Mouse (Mus musculus): ENCODE data around the gene Olfr71. TPM values are rescaled to one million over a fixed set of nuclear protein-coding genes. Genes with fewer than 3 reads are reported as not detected.
A peak's percentile ranks its signal among the peaks of the same experiment; 100 is the strongest.

The Olfr71 gene
- polyA plus RNA-seq, 1 experiment from 2014 or later: not detected

GRCm38 (mm10) chr4:43729126-43729525 is 19.1 kb upstream of the Olfr71 start:
- Histone ChIP-seq H3K36me3 (no peaks in the 10 kb centered on the region), H3K27ac (no peak overlapping the region; the same call in 1 of the 2 replicates), H3K4me2 (replicated peaks) (no peak overlapping the region), H3K9me3 (no peaks in the 10 kb centered on the region), H3K4me3 (no peak overlapping the region), H3K9ac (no peak overlapping the region), H3K4me1 (peaks cover 63% of the 10 kb centered on the region), H3K27me3 (no peaks in the 10 kb centered on the region)
- ATAC-seq (ENCODE audit: low FRiP score, low read depth): no peak
- 76% methylated on average over 3 of the region's 3 CpGs for WGBS

DNA sequence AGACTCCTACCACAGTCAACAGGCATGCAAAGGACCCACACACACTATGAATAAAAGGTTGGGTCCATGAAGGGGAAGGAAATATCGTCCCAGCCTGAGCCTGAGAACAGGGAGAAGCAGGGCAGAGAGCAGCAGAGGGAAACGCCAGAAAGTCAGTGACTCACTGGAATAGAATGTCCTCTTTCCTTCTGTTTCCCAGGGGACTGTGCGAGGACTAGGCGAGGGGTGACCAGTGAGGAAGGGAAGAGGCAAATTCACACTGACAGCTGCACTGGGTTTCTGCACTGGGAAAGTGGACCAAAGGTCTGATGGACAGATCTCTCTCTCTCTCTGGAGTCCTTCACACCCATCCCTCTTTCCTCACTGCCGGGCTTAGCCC is 18.5 kb upstream of the Olfr71 start:
- Histone ChIP-seq H3K9me3 (no peaks in the 10 kb centered on the region), H3K4me1 (peaks cover 63% of the 10 kb centered on the region), H3K27ac (no peak overlapping the region), H3K9ac (0 out of 2 replicates have a peak overlapping the region, but pooled peaks have one; percentile 8), H3K27me3 (no peaks in the 10 kb centered on the region), H3K4me2 (replicated peaks) (no peak overlapping the region), H3K4me3 (no peak overlapping the region), H3K36me3 (no peaks in the 10 kb centered on the region)
- ATAC-seq (ENCODE audit: low FRiP score, low read depth): no peak
- 43% methylated on average over 5 of the region's 5 CpGs for WGBS

- Histone ChIP-seq H3K9me3 (no peaks in the 10 kb centered on the region), H3K27ac (no peak overlapping the region; the same call in 1 of the 2 replicates), H3K4me2 (replicated peaks) (no peak overlapping the region), H3K36me3 (no peaks in the 10 kb centered on the region), H3K4me3 (no peak overlapping the region), H3K9ac (0 out of 2 replicates have a peak overlapping the region, but pooled peaks have one; percentile 8), H3K4me1 (peaks cover 63% of the 10 kb centered on the region), H3K27me3 (no peaks in the 10 kb centered on the region)
- WGBS: 69% methylated on average over 7 of the region's 7 CpGs
- ATAC-seq (ENCODE audit: low FRiP score, low read depth): no peak
These were observed 17.9 kb upstream of the Olfr71 start for GRCm38 (mm10) chr4:43727718-43728575.

GRCm38 (mm10) chr4:43726995-43727394 is 16.9 kb upstream of the Olfr71 start, which contains the start of gene Hrct1:
TSS of gene Hrct1 (plus strand) at chr4:43727188.
- Histone ChIP-seq H3K4me3 (no peak within 1 kb of the TSS), H3K9me3 (no peaks in the 10 kb centered on the region), H3K4me2 (replicated peaks) (no peak within 1 kb of the TSS), H3K27me3 (no peaks in the 10 kb centered on the region), H3K4me1 (peaks cover 58% of the 10 kb centered on the region), H3K36me3 (no peaks in the 10 kb centered on the region), H3K9ac (no peak within 1 kb of the TSS), H3K27ac (peak within 1 kb of the TSS; percentile 7; the same call in 1 of the 2 replicates)
- ATAC-seq (ENCODE audit: low FRiP score, low read depth): peak; percentile 70
- 23% methylated on average over 3 of the region's 3 CpGs for WGBS

GRCm38 (mm10) chr4:43726228-43726993 is 16.4 kb upstream of the Olfr71 start:
- no peak overlapping the region for H3K4me2 ChIP-seq (replicated peaks)
- WGBS: 64% methylated on average over 12 of the region's 12 CpGs
- no peaks in the 10 kb centered on the region for H3K36me3 ChIP-seq
- no peaks in the 10 kb centered on the region for H3K9me3 ChIP-seq
- H3K9ac ChIP-seq: no peak overlapping the region
- H3K27me3 ChIP-seq: no peaks in the 10 kb centered on the region
- peaks cover 57% of the 10 kb centered on the region for H3K4me1 ChIP-seq
- 0 out of 2 replicates have a peak, but pooled peaks have one; percentile 12 for ATAC-seq (ENCODE audit: low FRiP score, low read depth)
- no peak overlapping the region for H3K4me3 ChIP-seq
- no peak overlapping the region for H3K27ac ChIP-seq

- H3K9me3 ChIP-seq: no peaks in the 10 kb centered on the region
- H3K27me3 ChIP-seq: no peaks in the 10 kb centered on the region
- no peak for ATAC-seq (ENCODE audit: low FRiP score, low read depth)
- H3K36me3 ChIP-seq: no peaks in the 10 kb centered on the region
- 28% methylated on average over 1 of the region's 1 CpGs for WGBS
- no peak overlapping the region for H3K27ac ChIP-seq
- no peak overlapping the region for H3K4me3 ChIP-seq
- peaks cover 40% of the 10 kb centered on the region for H3K4me1 ChIP-seq
- H3K9ac ChIP-seq: no peak overlapping the region
- H3K4me2 ChIP-seq (replicated peaks): no peak overlapping the region
These were observed 14.7 kb upstream of the Olfr71 start for GRCm38 (mm10) chr4:43724764-43725163.

GRCm38 (mm10) chr4:43722191-43722590 is 12.1 kb upstream of the Olfr71 start:
- Histone ChIP-seq H3K9ac (no peak overlapping the region), H3K9me3 (no peaks in the 10 kb centered on the region), H3K36me3 (no peaks in the 10 kb centered on the region), H3K4me1 (peaks cover 14% of the 10 kb centered on the region; the same call in 1 of the 2 replicates), H3K27me3 (no peaks in the 10 kb centered on the region), H3K27ac (no peak overlapping the region), H3K4me2 (replicated peaks) (no peak overlapping the region), H3K4me3 (no peak overlapping the region)
- no peak for ATAC-seq (ENCODE audit: low FRiP score, low read depth)
- 84% methylated on average over 4 of the region's 4 CpGs for WGBS

- H3K36me3 ChIP-seq: no peaks in the 10 kb centered on the region
- H3K4me3 ChIP-seq: no peak overlapping the region
- no peaks in the 10 kb centered on the region for H3K9me3 ChIP-seq
- no peak overlapping the region for H3K4me2 ChIP-seq (replicated peaks)
- ATAC-seq (ENCODE audit: low FRiP score, low read depth): no peak
- H3K27me3 ChIP-seq: no peaks in the 10 kb centered on the region
- H3K27ac ChIP-seq: peak overlapping the region; percentile 33; the same call in 1 of the 2 replicates
- no peak overlapping the region for H3K9ac ChIP-seq
- 43% methylated on average over 14 of the region's 16 CpGs for WGBS
- no peaks in the 10 kb centered on the region for H3K4me1 ChIP-seq
These were observed 10.6 kb upstream of the Olfr71 start for GRCm38 (mm10) chr4:43720491-43721228.

DNA sequence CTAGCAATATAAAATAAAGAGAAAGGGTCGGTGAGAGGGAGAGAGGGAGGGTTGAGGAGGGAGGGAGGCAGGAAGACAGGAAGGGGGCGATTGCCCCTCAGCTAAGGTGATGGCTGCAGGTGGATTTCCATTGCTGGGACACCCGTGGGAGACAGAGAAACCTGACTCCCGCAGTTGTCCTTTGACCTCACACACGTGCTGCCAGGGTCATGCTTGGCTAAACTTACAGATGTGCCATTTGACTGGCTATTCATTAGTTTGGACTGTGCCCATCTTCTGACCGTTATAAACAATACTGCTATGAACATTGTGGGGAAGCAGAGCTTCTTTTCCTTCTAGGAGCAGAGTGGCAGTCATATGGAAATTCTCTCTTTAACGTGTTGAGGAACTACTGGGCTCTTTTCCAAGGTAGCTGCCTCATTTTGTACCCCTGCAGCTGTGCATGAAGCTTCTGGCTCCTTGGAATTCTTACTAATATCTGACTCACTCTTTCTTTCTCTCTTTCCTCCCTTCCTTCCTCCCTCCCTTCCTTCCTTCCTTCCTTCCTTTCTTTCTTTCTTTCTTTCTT is 3.7 kb upstream of the Olfr71 start:
- no peaks in the 10 kb centered on the region for H3K36me3 ChIP-seq
- H3K4me2 ChIP-seq (replicated peaks): no peak overlapping the region
- H3K27ac ChIP-seq: no peak overlapping the region
- WGBS: 33% methylated on average over 7 of the region's 7 CpGs
- no peak overlapping the region for H3K4me3 ChIP-seq
- no peak for ATAC-seq (ENCODE audit: low FRiP score, low read depth)
- H3K27me3 ChIP-seq: no peaks in the 10 kb centered on the region
- no peak overlapping the region for H3K9ac ChIP-seq
- H3K4me1 ChIP-seq: peaks cover 9% of the 10 kb centered on the region
- no peaks in the 10 kb centered on the region for H3K9me3 ChIP-seq

DNA sequence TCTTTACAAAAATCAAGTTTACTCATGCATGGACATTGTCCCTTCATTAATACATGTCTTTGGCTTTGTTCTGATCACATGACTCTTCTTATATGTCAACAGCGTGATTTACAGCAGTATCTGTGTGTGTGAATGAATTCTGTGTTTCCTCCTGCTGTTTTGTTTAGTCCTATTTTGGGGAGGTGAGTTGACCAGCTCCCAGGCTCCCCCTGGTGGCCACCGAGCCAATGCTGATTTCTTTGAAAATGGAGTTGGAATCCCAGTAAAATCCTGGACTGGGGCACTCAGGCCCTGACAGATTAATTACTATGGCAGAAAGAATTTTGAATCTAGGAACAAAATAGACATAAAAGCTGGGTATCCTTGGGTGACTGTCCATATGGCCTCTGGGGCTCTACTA is 1.8 kb upstream of the Olfr71 start:
- H3K4me2 ChIP-seq (replicated peaks): no peak overlapping the region
- no peaks in the 10 kb centered on the region for H3K9me3 ChIP-seq
- H3K4me1 ChIP-seq: peaks cover 9% of the 10 kb centered on the region
- no peak overlapping the region for H3K9ac ChIP-seq
- H3K27me3 ChIP-seq: no peaks in the 10 kb centered on the region
- H3K4me3 ChIP-seq: no peak overlapping the region
- 2% methylated on average over 2 of the region's 2 CpGs for WGBS
- no peak overlapping the region for H3K27ac ChIP-seq
- no peaks in the 10 kb centered on the region for H3K36me3 ChIP-seq
- ATAC-seq (ENCODE audit: low FRiP score, low read depth): no peak

DNA sequence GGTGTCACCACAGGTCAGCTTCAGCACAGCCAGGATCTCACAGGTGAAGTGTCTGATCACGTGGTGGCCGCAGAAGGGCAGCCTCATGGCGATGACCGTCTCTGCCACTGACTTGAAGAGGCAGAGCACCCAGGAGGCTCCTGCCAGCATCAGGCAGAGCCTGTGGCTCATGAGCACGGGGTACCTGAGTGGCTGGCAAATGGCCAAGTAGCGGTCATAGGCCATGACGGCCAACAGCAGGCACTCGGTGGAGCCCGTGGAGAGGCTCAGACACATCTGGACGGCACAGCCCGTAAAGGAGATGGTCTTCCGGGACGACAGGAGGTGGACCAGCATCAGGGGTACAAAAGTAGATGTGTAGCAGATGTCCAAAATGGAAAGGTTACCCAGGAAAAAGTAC is 4.1 kb downstream of the Olfr71 start:
- Histone ChIP-seq H3K9ac (no peak overlapping the region), H3K4me2 (replicated peaks) (no peak overlapping the region), H3K27ac (no peak overlapping the region), H3K4me1 (no peaks in the 10 kb centered on the region), H3K4me3 (no peak overlapping the region), H3K27me3 (no peaks in the 10 kb centered on the region), H3K9me3 (no peaks in the 10 kb centered on the region), H3K36me3 (no peaks in the 10 kb centered on the region)
- ATAC-seq (ENCODE audit: low FRiP score, low read depth): no peak
- WGBS: 61% methylated on average over 13 of the region's 13 CpGs
